Mouse (Mus musculus) MEL (cell line): ENCODE data around the gene Dtnb. TPM values are rescaled to one million over a fixed set of nuclear protein-coding genes. Genes with fewer than 3 reads are reported as not detected.

Source experiments
- DNase-seq: peaks from one replicate; pipeline ENCODE4 v3.0.0; 2011; ENCODE audit warnings: low read depth, low spot score
- H3K27ac ChIP-seq: 2 replicates; pipeline ENCODE4 v1.5.1; 2012; ENCODE audit warnings: low read depth, mild to moderate bottlenecking, control low read depth, low read length, moderate library complexity; ENCODE audit not compliant: control insufficient read depth
- H3K27me3 ChIP-seq, 2 experiments: fragments of 150-350 bp in 1 of 2; sonication (generic) in 1 of 2; 2 replicates each; pipeline ENCODE4 v1.6.1; 2012; ENCODE audit warnings: low read length in 2 of 2, mild to moderate bottlenecking in 2 of 2, improper control_type of control experiment in 1 of 2, moderate library complexity in 1 of 2; ENCODE audit not compliant: insufficient read depth in 2 of 2, control insufficient read depth in 1 of 2
- H3K36me3 ChIP-seq, 2 experiments: 2 replicates each; pipeline ENCODE4 v1.6.1; 2012 to 2014; ENCODE audit warnings: low read length in 2 of 2, improper control_type of control experiment in 1 of 2, inconsistent platforms in 1 of 2, mild to moderate bottlenecking in 1 of 2; ENCODE audit not compliant: insufficient read depth in 2 of 2, control insufficient read depth in 1 of 2
- H3K4me1 ChIP-seq, 2 experiments: fragments of 150-350 bp in 1 of 2; sonication (generic) in 1 of 2; 2 replicates each; pipeline ENCODE4 v1.6.1; 2012; ENCODE audit warnings: low read length in 2 of 2, improper control_type of control experiment in 1 of 2, mild to moderate bottlenecking in 1 of 2; ENCODE audit not compliant: insufficient read depth in 2 of 2, control insufficient read depth in 1 of 2
- H3K4me3 ChIP-seq, 2 experiments: fragments of 150-350 bp in 1 of 2; sonication (generic) in 1 of 2; 2 replicates each; pipeline ENCODE4 v1.5.1; 2012; ENCODE audit warnings: low read depth in 2 of 2, low read length in 2 of 2, mild to moderate bottlenecking in 2 of 2, moderate library complexity in 2 of 2, control low read depth in 1 of 2, improper control_type of control experiment in 1 of 2; ENCODE audit not compliant: control insufficient read depth in 1 of 2, insufficient read depth in 1 of 2
- H3K79me2 ChIP-seq: 2 replicates; pipeline ENCODE4 v1.6.1; 2012; ENCODE audit warnings: mild to moderate bottlenecking, low read length, moderate library complexity; ENCODE audit not compliant: control insufficient read depth, poor library complexity, insufficient read depth
- H3K9ac ChIP-seq: 2 replicates; pipeline ENCODE4 v1.6.1; 2012; ENCODE audit warnings: low read depth, mild to moderate bottlenecking, control low read depth, low read length, moderate library complexity; ENCODE audit not compliant: control insufficient read depth, poor library complexity, severe bottlenecking
- H3K9me3 ChIP-seq: fragments of 150-350 bp; sonication (generic); replicated peaks from 2 replicates; pipeline ENCODE4 v1.6.1; 2012; ENCODE audit warnings: mild to moderate bottlenecking, low read length, improper control_type of control experiment, moderate library complexity; ENCODE audit not compliant: insufficient read depth
- BHLHE40 ChIP-seq: IDR thresholded peaks from 2 replicates; pipeline ENCODE4 v1.6.1; 2012; ENCODE audit warnings: low read depth, mild to moderate bottlenecking, inconsistent platforms, low read length, improper control_type of control experiment, borderline replicate concordance
- CHD2 ChIP-seq: IDR thresholded peaks from 2 replicates; pipeline ENCODE4 v1.6.1; 2011; ENCODE audit warnings: low read length, improper control_type of control experiment
- GATA1 ChIP-seq: IDR thresholded peaks from 2 replicates; pipeline ENCODE4 v1.6.1; 2011; ENCODE audit warnings: low read depth, low read length, improper control_type of control experiment
- JUND ChIP-seq: IDR thresholded peaks from 2 replicates; pipeline ENCODE4 v1.6.1; 2011; ENCODE audit warnings: low read depth, mild to moderate bottlenecking, improper control_type of control experiment, low read length
- KAT2A ChIP-seq: conservative IDR thresholded peaks from 2 replicates; pipeline ENCODE4 v1.6.1; 2012; ENCODE audit warnings: low read depth, low read length, improper control_type of control experiment, inconsistent platforms
- MAX ChIP-seq: IDR thresholded peaks from 2 replicates; pipeline ENCODE4 v1.6.1; 2011; ENCODE audit warnings: low read length, improper control_type of control experiment
- MAZ ChIP-seq: IDR thresholded peaks from 2 replicates; pipeline ENCODE4 v1.6.1; 2012; ENCODE audit warnings: low read depth, mild to moderate bottlenecking, inconsistent platforms, low read length, improper control_type of control experiment
- MYB ChIP-seq: IDR thresholded peaks from 2 replicates; pipeline ENCODE4 v1.6.1; 2011; ENCODE audit warnings: mild to moderate bottlenecking, low read depth, low read length, improper control_type of control experiment
- MYC ChIP-seq: IDR thresholded peaks from 2 replicates; pipeline ENCODE4 v1.6.1; 2011; ENCODE audit warnings: low read depth, mild to moderate bottlenecking, low read length, improper control_type of control experiment, moderate library complexity
- POLR2AphosphoS5 ChIP-seq: IDR thresholded peaks from 2 replicates; pipeline ENCODE4 v1.6.1; 2012; ENCODE audit warnings: low read depth, borderline replicate concordance, mild to moderate bottlenecking, inconsistent platforms, low read length, moderate library complexity, mixed read lengths
- SMC3 ChIP-seq: IDR thresholded peaks from 2 replicates; pipeline ENCODE4 v1.6.1; 2011; ENCODE audit warnings: low read depth, low read length, improper control_type of control experiment
- TCF12 ChIP-seq: IDR thresholded peaks from 2 replicates; pipeline ENCODE4 v1.6.1; 2014; ENCODE audit warnings: low read depth, mild to moderate bottlenecking, inconsistent platforms, low read length, improper control_type of control experiment, moderate library complexity
- UBTF ChIP-seq: IDR thresholded peaks from 2 replicates; pipeline ENCODE4 v1.6.1; 2012; ENCODE audit warnings: low read depth, mild to moderate bottlenecking, inconsistent platforms, low read length, improper control_type of control experiment, moderate library complexity, borderline replicate concordance; ENCODE audit not compliant: insufficient read depth
- ZC3H11A ChIP-seq: IDR thresholded peaks from 2 replicates; pipeline ENCODE4 v1.6.1; 2012; ENCODE audit warnings: low read depth, mild to moderate bottlenecking, inconsistent platforms, low read length, improper control_type of control experiment
- ZKSCAN1 ChIP-seq: IDR thresholded peaks from 2 replicates; pipeline ENCODE4 v1.6.1; 2012; ENCODE audit warnings: low read depth, mild to moderate bottlenecking, inconsistent platforms, low read length, improper control_type of control experiment, moderate library complexity
- ZMIZ1 ChIP-seq: IDR thresholded peaks from 2 replicates; pipeline ENCODE4 v1.6.1; 2012; ENCODE audit warnings: low read depth, mild to moderate bottlenecking, inconsistent platforms, low read length, improper control_type of control experiment, moderate library complexity
- polyA plus RNA-seq, 2 experiments: library from polyadenylated mRNA; stranded (reverse) in 1 of 2; unstranded in 1 of 2; fragments of >175 nt in 1 of 2; fragments of >200 nt in 1 of 2; gene quantifications; 2 replicates each; pipeline versions ENCODE4 v1.2.1 to v1.2.4; 2012; ENCODE audit warnings: low replicate concordance in 2 of 2, low read depth in 1 of 2; ENCODE audit not compliant: insufficient read length in 2 of 2, insufficient read depth in 1 of 2, missing spikeins in 1 of 2
- total RNA-seq: library from RNA; depleted of rRNA; stranded (reverse); fragments of 300-350 nt; gene quantifications from 2 replicates; pipeline ENCODE4 v1.2.3, GENCODE M21; 2012

Gene Dtnb
- total and polyA plus RNA-seq, 3 experiments = 18.6 to 24.9 TPM; not detected in 1

DNA sequence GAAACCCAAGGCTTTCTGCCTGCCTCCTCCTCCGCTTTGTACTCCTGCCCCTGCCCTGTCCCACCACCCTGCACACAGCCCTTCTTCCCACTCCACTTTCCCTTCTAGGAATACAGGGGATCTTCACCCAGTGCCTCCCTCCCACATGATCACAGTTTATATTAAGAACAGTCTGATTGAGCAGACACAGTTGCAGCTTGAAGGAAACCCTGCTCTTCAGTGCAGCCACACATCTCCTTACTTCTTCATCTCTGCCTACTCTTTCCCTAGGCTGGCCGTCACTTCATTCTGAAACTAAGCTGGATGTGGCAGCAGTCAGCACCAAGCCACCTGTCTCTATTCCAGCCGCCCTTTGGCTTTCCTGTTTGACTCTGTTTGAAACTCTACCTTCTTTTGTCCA, 201.5 kb downstream of the Dtnb start:
- Histone ChIP-seq H3K4me3 (no peak overlapping the region), H3K36me3 (peaks cover 0 to 7% of the 10 kb centered on the region in 2 experiments; a peak in 2 of 4 replicates), H3K79me2 (no peaks in the 10 kb centered on the region), H3K27me3 (no peaks in the 10 kb centered on the region), H3K9me3 (no peaks in the 10 kb centered on the region), H3K4me1 (peaks cover 5 to 10% of the 10 kb centered on the region in 2 experiments; a peak in 3 of 4 replicates), H3K27ac (no peak overlapping the region), H3K9ac (no peak overlapping the region)
- TF ChIP-seq CHD2 (no peak), BHLHE40 (no peak), ZMIZ1 (no peak), UBTF (no peak), JUND (no peak), POLR2AphosphoS5 (no peak), SMC3 (no peak)
- no peak for DNase-seq

DNA sequence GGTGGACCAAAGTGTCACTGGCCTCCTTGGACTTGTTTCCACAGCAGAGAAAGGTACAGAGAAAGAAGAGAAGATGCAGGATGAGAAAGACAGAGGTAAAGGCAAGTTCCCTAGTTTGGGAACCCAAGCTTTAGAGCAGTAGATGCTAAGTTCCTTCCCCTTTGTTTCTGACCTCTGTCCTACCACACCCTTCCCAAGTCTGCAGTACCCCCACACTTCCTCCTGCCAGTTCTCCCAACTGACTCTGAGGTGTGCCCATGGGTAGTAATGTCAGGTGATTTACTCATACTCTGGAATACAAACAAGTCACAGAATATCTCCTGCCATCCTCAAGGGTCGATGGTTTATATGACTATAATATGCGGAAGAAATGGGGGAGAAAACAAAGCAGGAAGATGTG, 203.8 kb downstream of the Dtnb start:
- Histone ChIP-seq H3K9ac (no peak overlapping the region), H3K4me3 (no peak overlapping the region), H3K36me3 (peaks cover 0 to 7% of the 10 kb centered on the region in 2 experiments; a peak in 2 of 4 replicates), H3K79me2 (no peaks in the 10 kb centered on the region), H3K27ac (no peak overlapping the region), H3K4me1 (peaks cover 5 to 14% of the 10 kb centered on the region in 2 experiments; a peak in 3 of 4 replicates), H3K9me3 (no peaks in the 10 kb centered on the region), H3K27me3 (no peaks in the 10 kb centered on the region)
- no peak for TF ChIP-seq ZKSCAN1
- TF ChIP-seq POLR2AphosphoS5 = no peak
- TF ChIP-seq KAT2A = no peak
- no peak for TF ChIP-seq MYC
- no peak for TF ChIP-seq TCF12
- no peak for TF ChIP-seq ZMIZ1
- no peak for TF ChIP-seq BHLHE40
- TF ChIP-seq MAZ = no peak
- no peak for TF ChIP-seq MYB
- no peak for TF ChIP-seq GATA1
- TF ChIP-seq ZC3H11A = no peak
- peak; percentile 35 for DNase-seq

- H3K36me3 ChIP-seq = peaks cover 0 to 7% of the 10 kb centered on the region in 2 experiments; a peak in 2 of 4 replicates
- no peak for TF ChIP-seq MAX
- no peaks in the 10 kb centered on the region for H3K9me3 ChIP-seq
- DNase-seq = no peak
- H3K9ac ChIP-seq = no peak overlapping the region
- peaks cover 5 to 15% of the 10 kb centered on the region in 2 experiments; a peak in 3 of 4 replicates for H3K4me1 ChIP-seq
- no peaks in the 10 kb centered on the region for H3K79me2 ChIP-seq
- no peaks in the 10 kb centered on the region for H3K27me3 ChIP-seq
- H3K4me3 ChIP-seq = no peak overlapping the region
- H3K27ac ChIP-seq = no peak overlapping the region
These were observed 205.5 kb downstream of the Dtnb start for GRCm38 (mm10) chr12:3777682-3778081.
